Mouse (Mus musculus): ENCODE results near the gene Ciao1. TPM values are rescaled to one million over a fixed set of nuclear protein-coding genes. Genes with fewer than 3 reads are reported as not detected.

Ciao1 gene
- polyA plus RNA-seq, 1 experiment from 2014 or later = 53.7 TPM

Other genes starting within 250 kb of the Ciao1 start
- 7.9 and 9.3 TPM in 2 replicates for gene Ap4e1, start 239.1 kb downstream of the Ciao1 start, polyA plus RNA-seq (2014; fragmentation: Nextera tagmentation; extraction: Ambion mirVana)
- gene Blvra, start 177.2 kb downstream of the Ciao1 start, polyA plus RNA-seq (2014; fragmentation: Nextera tagmentation; extraction: Ambion mirVana) = 41.5 and 43.4 TPM in 2 replicates
- gene Ncaph, start 113.9 kb downstream of the Ciao1 start, polyA plus RNA-seq (2014; fragmentation: Nextera tagmentation; extraction: Ambion mirVana) = 62.6 and 65.2 TPM in 2 replicates
- 11.2 TPM in 2 replicates for gene Itpripl1, start 104.4 kb downstream of the Ciao1 start, polyA plus RNA-seq (2014; fragmentation: Nextera tagmentation; extraction: Ambion mirVana)
- gene 1810024B03Rik, start 39.5 kb downstream of the Ciao1 start, polyA plus RNA-seq (2014; fragmentation: Nextera tagmentation; extraction: Ambion mirVana) = 1.5 and 1.8 TPM in 2 replicates
- gene Snrnp200, start 39.4 kb downstream of the Ciao1 start, polyA plus RNA-seq (2014; fragmentation: Nextera tagmentation; extraction: Ambion mirVana) = 50.5 and 52.9 TPM in 2 replicates
- 13.7 and 18.6 TPM in 2 replicates for gene Tmem127, start 92 bp upstream of the Ciao1 start, polyA plus RNA-seq (2014; fragmentation: Nextera tagmentation; extraction: Ambion mirVana)
- gene Stard7, start 22.4 kb upstream of the Ciao1 start, polyA plus RNA-seq (2014; fragmentation: Nextera tagmentation; extraction: Ambion mirVana) = 101 and 103 TPM in 2 replicates
- 17.4 and 18.3 TPM in 2 replicates for gene Dusp2, start 88.3 kb upstream of the Ciao1 start, polyA plus RNA-seq (2014; fragmentation: Nextera tagmentation; extraction: Ambion mirVana)
- not detected in 2 replicates for gene Astl, start 90.8 kb upstream of the Ciao1 start, polyA plus RNA-seq (2014; fragmentation: Nextera tagmentation; extraction: Ambion mirVana)
- gene Adra2b, start 115.4 kb upstream of the Ciao1 start, polyA plus RNA-seq (2014; fragmentation: Nextera tagmentation; extraction: Ambion mirVana) = 10.2 and 12.0 TPM in 2 replicates
- 0.30 and 0.34 TPM in 2 replicates for gene Gpat2, start 177.4 kb upstream of the Ciao1 start, polyA plus RNA-seq (2014; fragmentation: Nextera tagmentation; extraction: Ambion mirVana)
- gene Fahd2a, start 196.7 kb upstream of the Ciao1 start, polyA plus RNA-seq (2014; fragmentation: Nextera tagmentation; extraction: Ambion mirVana) = 30.3 and 30.6 TPM in 2 replicates